Mouse (Mus musculus) liver (tissue): ENCODE measurements around the gene Tas2r139.
"Not testable (repeated sequence)": the region's sequence is repeated elsewhere in the genome, so short reads cannot be mapped to it uniquely, and the experiment has no call there.

Source experiments
- DNase-seq: peaks from one replicate; pipeline ENCODE4 v3.0.0-alpha.2; 2020; ENCODE audit warnings: mixed read lengths

The Tas2r139 gene

GRCm38 (mm10) chr6:42140636-42141035 lies at the start of gene Tas2r139:
Gene Tas2r139 (plus strand): TSS chr6:42140936.
- no peak for DNase-seq

- not testable (repeated sequence) for DNase-seq
These were observed 10.4 kb downstream of the Tas2r139 start for GRCm38 (mm10) chr6:42151115-42151514.

- DNase-seq, result no peak
These were observed 41.7 kb downstream of the Tas2r139 start for GRCm38 (mm10) chr6:42182462-42182861.

- no peak for DNase-seq
These were observed 45.5 kb downstream of the Tas2r139 start for GRCm38 (mm10) chr6:42186230-42186629.
